Mouse (Mus musculus) myocyte (in vitro differentiated cells): ENCODE measurements around the gene Nfkb1.

Experiments
- CEBPB ChIP-seq: IDR thresholded peaks from 2 replicates; pipeline ENCODE4 v1.6.1; 2011; ENCODE audit warnings: mild to moderate bottlenecking, moderate library complexity; ENCODE audit not compliant: poor library complexity, insufficient read depth, severe bottlenecking
- E2F4 ChIP-seq: IDR thresholded peaks from one replicate; pipeline ENCODE4 v1.6.1; 2011; ENCODE audit warnings: mild to moderate bottlenecking, control low read depth, moderate library complexity; ENCODE audit not compliant: insufficient read depth
- MAX ChIP-seq: IDR thresholded peaks from one replicate; pipeline ENCODE4 v1.6.1; 2011; ENCODE audit warnings: low read depth, mild to moderate bottlenecking, control low read depth
- MYOD1 ChIP-seq, 3 experiments: IDR thresholded peaks; one replicate each; pipeline ENCODE4 v1.6.1; 2011; ENCODE audit warnings: control low read depth in 2 of 3, low read depth in 2 of 3, mild to moderate bottlenecking in 2 of 3, moderate library complexity in 1 of 3; ENCODE audit not compliant: insufficient read length in 2 of 3, control insufficient read depth in 1 of 3
- POLR2A ChIP-seq: IDR thresholded peaks from one replicate; pipeline ENCODE4 v1.6.1; 2011; ENCODE audit warnings: low read depth, mild to moderate bottlenecking, control low read depth, moderate library complexity; ENCODE audit not compliant: insufficient read length
- POLR2AphosphoS2 ChIP-seq: IDR thresholded peaks from one replicate; pipeline ENCODE4 v1.6.1; 2011; ENCODE audit warnings: low read depth, control low read depth; ENCODE audit not compliant: insufficient read length
- REST ChIP-seq: IDR thresholded peaks from one replicate; pipeline ENCODE4 v1.6.1; 2011; ENCODE audit warnings: mild to moderate bottlenecking, control low read depth, moderate library complexity; ENCODE audit not compliant: insufficient read depth, insufficient read length
- SRF ChIP-seq: IDR thresholded peaks from one replicate; pipeline ENCODE4 v1.6.1; 2011; ENCODE audit warnings: low read depth; ENCODE audit not compliant: control insufficient read depth, insufficient read length
- TCF12 ChIP-seq: IDR thresholded peaks from one replicate; pipeline ENCODE4 v1.6.1; 2011; ENCODE audit warnings: mild to moderate bottlenecking, control low read depth; ENCODE audit not compliant: poor library complexity, insufficient read depth, severe bottlenecking
- TCF3 ChIP-seq: IDR thresholded peaks from one replicate; pipeline ENCODE4 v1.6.1; 2011; ENCODE audit warnings: low read depth, control low read depth; ENCODE audit not compliant: insufficient read length
- USF1 ChIP-seq: IDR thresholded peaks from one replicate; pipeline ENCODE4 v1.6.1; 2011; ENCODE audit warnings: low read depth, mild to moderate bottlenecking, control low read depth, moderate library complexity

DNA sequence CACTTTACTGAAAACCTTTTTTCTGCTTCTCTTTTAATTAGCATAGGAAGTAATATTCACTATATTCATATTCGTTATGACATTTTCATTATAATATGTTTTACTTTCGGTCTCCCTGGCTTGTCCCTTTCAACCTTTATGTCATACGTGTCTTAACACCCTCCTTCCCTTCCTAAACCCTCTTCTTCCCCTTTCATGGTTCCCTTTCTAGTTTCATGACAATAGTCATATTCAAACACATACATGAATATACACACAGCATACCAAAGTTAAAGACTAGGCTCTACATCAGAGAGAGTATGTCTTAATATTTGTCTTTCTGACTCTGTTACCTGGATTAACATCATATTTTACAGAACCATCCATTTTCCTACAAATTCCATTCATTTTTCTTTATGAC lies 28.6 kb upstream of the Nfkb1 start:
- TF ChIP-seq MYOD1 (IDR thresholded peaks at IDR 0.05; ENCODE audit: control insufficient read depth in 1 of 3, insufficient read length in 2 of 3, low read depth in 2 of 3) (no peak), POLR2A (no peak), E2F4 (no peak), MAX (no peak), USF1 (no peak), TCF3 (no peak), TCF12 (no peak), POLR2AphosphoS2 (no peak), REST (no peak), SRF (no peak), CEBPB (no peak)
